Mouse (Mus musculus): ENCODE results near the gene Ccdc148.

The Ccdc148 gene

GRCm38 (mm10) chr2:58925551-58925950, 234.9 kb downstream of the Ccdc148 start:
- no peak for DNase-seq (ENCODE audit: low spot score in 2 of 2)

GRCm38 (mm10) chr2:58918351-58918750, 242.1 kb downstream of the Ccdc148 start:
- no peak for DNase-seq (ENCODE audit: low spot score in 2 of 2)

GRCm38 (mm10) chr2:58912339-58912738, 248.1 kb downstream of the Ccdc148 start:
- DNase-seq (ENCODE audit: low spot score in 2 of 2) = no peak

GRCm38 (mm10) chr2:58906814-58907516, 253.5 kb downstream of the Ccdc148 start:
- no peak for DNase-seq (ENCODE audit: low spot score in 2 of 2)

GRCm38 (mm10) chr2:58905057-58905456, 255.4 kb downstream of the Ccdc148 start:
- DNase-seq (ENCODE audit: low spot score in 2 of 2) = no peak

GRCm38 (mm10) chr2:58879876-58880275, 280.6 kb downstream of the Ccdc148 start:
- no peak for DNase-seq (ENCODE audit: low spot score in 2 of 2)

- no peak for DNase-seq (ENCODE audit: low spot score in 2 of 2)
These were observed 301.3 kb downstream of the Ccdc148 start, which contains the start of gene Gm11099 for GRCm38 (mm10) chr2:58859134-58859533. Gene Gm11099, plus strand, starts transcription at chr2:58859434.

- no peak for DNase-seq (ENCODE audit: low spot score in 2 of 2)
These were observed 316.0 kb downstream of the Ccdc148 start for GRCm38 (mm10) chr2:58844499-58844898.

GRCm38 (mm10) chr2:58842443-58842842, 318.0 kb downstream of the Ccdc148 start:
- no peak for DNase-seq (ENCODE audit: low spot score in 2 of 2)

GRCm38 (mm10) chr2:58841021-58841420, 319.5 kb downstream of the Ccdc148 start:
- DNase-seq (ENCODE audit: low spot score in 2 of 2) = no peak

GRCm38 (mm10) chr2:58832253-58832980, 328.1 kb downstream of the Ccdc148 start:
- DNase-seq (ENCODE audit: low spot score in 2 of 2) = no peak

GRCm38 (mm10) chr2:58829981-58830742, 330.3 kb downstream of the Ccdc148 start:
- peak in 1 of 2 experiments; percentile 36 for DNase-seq (ENCODE audit: low spot score in 2 of 2)

- DNase-seq (ENCODE audit: low spot score in 2 of 2) = no peak
These were observed 331.4 kb downstream of the Ccdc148 start for GRCm38 (mm10) chr2:58828910-58829600.

- DNase-seq (ENCODE audit: low spot score in 2 of 2) = no peak
These were observed 347.5 kb downstream of the Ccdc148 start for GRCm38 (mm10) chr2:58812941-58813340.

- no peak for DNase-seq (ENCODE audit: low spot score in 2 of 2)
These were observed 360.9 kb downstream of the Ccdc148 start for GRCm38 (mm10) chr2:58799623-58800022.

GRCm38 (mm10) chr2:58799126-58799525, 361.4 kb downstream of the Ccdc148 start:
- no peak for DNase-seq (ENCODE audit: low spot score in 2 of 2)

- no peak for DNase-seq (ENCODE audit: low spot score in 2 of 2)
These were observed 363.0 kb downstream of the Ccdc148 start for GRCm38 (mm10) chr2:58797506-58797905.

- no peak for DNase-seq (ENCODE audit: low spot score in 2 of 2)
These were observed 365.1 kb downstream of the Ccdc148 start for GRCm38 (mm10) chr2:58795432-58795831.

GRCm38 (mm10) chr2:58794489-58794888, 366.0 kb downstream of the Ccdc148 start:
- DNase-seq (ENCODE audit: low spot score in 2 of 2) = no peak

- DNase-seq (ENCODE audit: low spot score in 2 of 2) = no peak
These were observed 370.1 kb downstream of the Ccdc148 start for GRCm38 (mm10) chr2:58790361-58790760.

- no peak for DNase-seq (ENCODE audit: low spot score in 2 of 2)
These were observed 370.5 kb downstream of the Ccdc148 start for GRCm38 (mm10) chr2:58789934-58790333.

- DNase-seq (ENCODE audit: low spot score in 2 of 2) = no peak
These were observed 373.1 kb downstream of the Ccdc148 start for GRCm38 (mm10) chr2:58787360-58787759.

Data from urinary bladder, adult 18-20 months (tissue).